Mouse (Mus musculus) liver, embryonic 11.5 days (tissue): Measurements from ENCODE around the gene Adamts18. TPM values are rescaled to one million over a fixed set of nuclear protein-coding genes. Genes with fewer than 3 reads are reported as not detected.

Experiments
- ATAC-seq: fragments of 200-750 bp; cut with Nextera tagmentation; replicated peaks from 2 replicates; pipeline ENCODE4 v1.8.0; 2017; ENCODE audit warnings: moderate number of reproducible peaks, mild to moderate bottlenecking, moderate TSS enrichment, moderate library complexity; ENCODE audit not compliant: low FRiP score
- DNase-seq: peaks from one replicate; pipeline ENCODE4 v3.0.0-alpha.2; 2017; ENCODE audit warnings: low spot score
- H3K27ac ChIP-seq: fragments of 300-500 bp; sonication (generic); 2 replicates; pipeline ENCODE4 v1.5.1; 2014; ENCODE audit warnings: mild to moderate bottlenecking, low read depth, low read length, control low read depth
- H3K27me3 ChIP-seq: fragments of 300-500 bp; sonication (generic); replicated peaks from 2 replicates; pipeline ENCODE4 v1.6.1; 2014; ENCODE audit warnings: low read length, mixed read lengths; ENCODE audit not compliant: control insufficient read depth, insufficient read depth
- H3K36me3 ChIP-seq: fragments of 300-500 bp; sonication (generic); 2 replicates; pipeline ENCODE4 v1.6.1; 2014; ENCODE audit warnings: mild to moderate bottlenecking, low read length, moderate library complexity, mixed read lengths; ENCODE audit not compliant: control insufficient read depth, insufficient read depth
- H3K4me1 ChIP-seq: fragments of 300-500 bp; sonication (generic); replicated peaks from 2 replicates; pipeline ENCODE4 v1.6.1; 2014; ENCODE audit warnings: low read length, mixed read lengths; ENCODE audit not compliant: control insufficient read depth, insufficient read depth
- H3K4me2 ChIP-seq: fragments of 300-500 bp; sonication (generic); 2 replicates; pipeline ENCODE4 v1.6.1; 2014; ENCODE audit warnings: mild to moderate bottlenecking, control low read depth, moderate library complexity
- H3K4me3 ChIP-seq: fragments of 300-500 bp; sonication (generic); 2 replicates; pipeline ENCODE4 v1.5.1; 2014; ENCODE audit warnings: low read depth, low read length, control low read depth
- H3K9ac ChIP-seq: fragments of 300-500 bp; sonication (generic); 2 replicates; pipeline ENCODE4 v1.6.1; 2014; ENCODE audit warnings: low read depth, low read length, control low read depth
- H3K9me3 ChIP-seq: fragments of 300-500 bp; sonication (generic); 2 replicates; pipeline ENCODE4 v1.6.1; 2016; ENCODE audit warnings: low read length, inconsistent platforms, mixed read lengths; ENCODE audit not compliant: control insufficient read depth
- WGBS: fragments of 180-500 bp; shearing (Covaris S2); extraction: QIAGEN DNeasy Blood & Tissue Kit; methylation state at CpG from one replicate; pipeline ENCODE4 v1.1.7; 2014; 5-methylcytosine and 5-hydroxymethylcytosine counted together
- polyA plus RNA-seq: library from polyadenylated mRNA; unstranded; fragments of >200 nt; fragmentation: Nextera tagmentation; extraction: Ambion mirVana; gene quantifications from 2 replicates; pipeline ENCODE4 v1.2.1, GENCODE M21; 2014

Adamts18 gene
- polyA plus RNA-seq, 1 experiment from 2014 or later = 1.7 TPM

- 75% methylated on average over 14 of the region's 14 CpGs for WGBS
- ATAC-seq (no peak), DNase-seq (no peak)
- H3K4me1 ChIP-seq = no peaks in the 10 kb centered on the region
- H3K9ac ChIP-seq = no peak overlapping the region
- no peaks in the 10 kb centered on the region for H3K9me3 ChIP-seq
- no peaks in the 10 kb centered on the region for H3K27me3 ChIP-seq
- no peaks in the 10 kb centered on the region for H3K36me3 ChIP-seq
- no peak overlapping the region for H3K4me2 ChIP-seq
- no peak overlapping the region for H3K27ac ChIP-seq
- no peak overlapping the region for H3K4me3 ChIP-seq
Measured at GRCm38 (mm10) chr8:113691622-113692343, 156.8 kb downstream of the Adamts18 start.

GRCm38 (mm10) chr8:113688543-113688915, 160.0 kb downstream of the Adamts18 start:
- Histone ChIP-seq H3K27me3 (no peaks in the 10 kb centered on the region), H3K4me3 (no peak overlapping the region), H3K9me3 (no peaks in the 10 kb centered on the region), H3K4me2 (no peak overlapping the region), H3K9ac (no peak overlapping the region), H3K27ac (no peak overlapping the region), H3K4me1 (no peaks in the 10 kb centered on the region), H3K36me3 (no peaks in the 10 kb centered on the region)
- 68% methylated on average over 8 of the region's 8 CpGs for WGBS
- no peak for ATAC-seq
- DNase-seq = no peak

DNA sequence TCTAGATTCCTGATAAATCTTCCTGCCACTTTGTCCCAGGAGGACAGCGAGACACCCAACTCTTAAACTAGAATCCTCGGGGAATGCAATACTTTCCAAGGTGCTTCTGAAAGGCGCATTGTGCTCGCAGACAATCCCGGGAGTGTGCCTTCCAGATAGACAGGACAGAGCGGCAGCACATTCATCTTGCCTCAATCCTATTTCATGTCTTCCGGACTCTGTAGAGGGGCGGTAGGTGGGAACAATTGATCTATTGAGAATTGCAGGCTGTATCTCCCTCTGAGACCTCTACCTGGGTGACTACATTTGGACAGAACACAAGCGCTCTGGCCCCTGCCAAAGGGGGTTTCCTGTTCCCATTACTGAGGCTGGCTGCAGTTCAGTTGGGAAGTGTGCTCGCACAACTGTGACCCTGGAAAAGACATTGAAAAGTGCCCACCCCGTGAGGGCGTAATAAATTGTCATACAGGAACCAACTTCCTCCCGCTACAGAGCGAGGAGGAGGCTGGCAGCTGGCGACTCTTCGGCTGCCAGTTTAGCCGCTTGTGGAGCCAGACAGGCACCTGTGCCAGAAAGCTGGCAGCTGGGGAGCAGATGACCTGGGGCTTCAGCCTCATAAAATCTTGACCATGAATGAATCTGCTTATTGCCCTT, 160.5 kb downstream of the Adamts18 start:
- Histone ChIP-seq H3K27me3 (no peaks in the 10 kb centered on the region), H3K27ac (no peak overlapping the region), H3K4me3 (no peak overlapping the region), H3K4me1 (no peaks in the 10 kb centered on the region), H3K9ac (no peak overlapping the region), H3K4me2 (no peak overlapping the region), H3K36me3 (no peaks in the 10 kb centered on the region), H3K9me3 (no peaks in the 10 kb centered on the region)
- ATAC-seq (no peak), DNase-seq (no peak)
- 78% methylated on average over 17 of the region's 17 CpGs for WGBS

- H3K4me2 ChIP-seq = no peak overlapping the region
- H3K9ac ChIP-seq = no peak overlapping the region
- H3K9me3 ChIP-seq = no peaks in the 10 kb centered on the region
- 47% methylated on average over 3 of the region's 3 CpGs for WGBS
- no peak overlapping the region for H3K27ac ChIP-seq
- ATAC-seq (no peak), DNase-seq (no peak)
- H3K4me1 ChIP-seq = no peaks in the 10 kb centered on the region
- H3K36me3 ChIP-seq = no peaks in the 10 kb centered on the region
- no peaks in the 10 kb centered on the region for H3K27me3 ChIP-seq
- H3K4me3 ChIP-seq = no peak overlapping the region
Measured at GRCm38 (mm10) chr8:113679361-113679760, 169.2 kb downstream of the Adamts18 start.

GRCm38 (mm10) chr8:113676811-113677210, 171.7 kb downstream of the Adamts18 start:
- no peak for ATAC-seq
- no peaks in the 10 kb centered on the region for H3K9me3 ChIP-seq
- 67% methylated on average over 1 of the region's 1 CpGs for WGBS
- H3K36me3 ChIP-seq = no peaks in the 10 kb centered on the region
- H3K4me2 ChIP-seq = no peak overlapping the region
- no peak overlapping the region for H3K4me3 ChIP-seq
- no peak overlapping the region for H3K9ac ChIP-seq
- no peak for DNase-seq
- no peak overlapping the region for H3K27ac ChIP-seq
- H3K4me1 ChIP-seq = no peaks in the 10 kb centered on the region
- H3K27me3 ChIP-seq = no peaks in the 10 kb centered on the region

DNA sequence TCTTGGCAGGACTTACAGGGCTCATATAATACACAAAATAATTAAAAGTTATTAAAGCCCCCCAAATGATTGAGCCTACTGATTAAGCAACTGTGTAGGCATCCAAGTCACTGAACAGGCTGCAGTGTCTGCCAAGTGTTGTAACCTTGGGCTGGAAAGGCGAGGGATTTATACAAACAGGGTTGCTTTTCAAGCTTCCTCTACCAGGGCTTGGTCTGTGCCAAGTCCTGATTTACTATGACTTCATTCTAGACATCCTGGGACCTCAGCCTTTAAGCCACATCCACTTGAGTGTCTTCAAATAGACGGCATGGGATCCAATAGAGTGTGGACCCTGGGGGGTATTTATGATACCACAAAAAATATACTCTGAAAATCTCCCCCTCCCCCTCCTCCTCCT, 173.3 kb downstream of the Adamts18 start:
- ATAC-seq = no peak
- Histone ChIP-seq H3K36me3 (no peaks in the 10 kb centered on the region), H3K9me3 (no peaks in the 10 kb centered on the region), H3K4me3 (no peak overlapping the region), H3K9ac (no peak overlapping the region), H3K4me2 (no peak overlapping the region), H3K27ac (no peak overlapping the region), H3K4me1 (no peaks in the 10 kb centered on the region), H3K27me3 (no peaks in the 10 kb centered on the region)
- DNase-seq = no peak
- 80% methylated on average over 2 of the region's 2 CpGs for WGBS

DNA sequence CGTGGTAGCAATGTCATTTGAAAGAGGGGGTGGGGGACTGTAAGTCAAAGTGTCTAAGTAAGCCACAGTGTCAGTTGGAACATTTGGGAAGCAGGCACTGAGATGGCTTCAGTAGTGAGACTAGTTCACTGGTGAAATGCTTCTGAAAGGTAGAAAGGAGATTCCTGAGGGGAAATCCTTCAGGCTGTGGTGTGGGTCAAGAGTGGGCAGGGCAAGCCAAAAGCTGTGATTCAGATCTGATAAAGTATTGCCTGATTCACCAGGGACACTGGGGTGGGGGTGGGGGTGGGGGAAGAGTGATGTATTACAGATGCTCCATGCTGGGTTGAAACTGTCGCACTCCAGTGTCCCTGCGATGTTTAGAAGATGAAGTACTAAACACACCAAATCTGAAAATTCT, 173.9 kb downstream of the Adamts18 start:
- no peak overlapping the region for H3K4me2 ChIP-seq
- 67% methylated on average over 3 of the region's 3 CpGs for WGBS
- no peak for ATAC-seq

DNA sequence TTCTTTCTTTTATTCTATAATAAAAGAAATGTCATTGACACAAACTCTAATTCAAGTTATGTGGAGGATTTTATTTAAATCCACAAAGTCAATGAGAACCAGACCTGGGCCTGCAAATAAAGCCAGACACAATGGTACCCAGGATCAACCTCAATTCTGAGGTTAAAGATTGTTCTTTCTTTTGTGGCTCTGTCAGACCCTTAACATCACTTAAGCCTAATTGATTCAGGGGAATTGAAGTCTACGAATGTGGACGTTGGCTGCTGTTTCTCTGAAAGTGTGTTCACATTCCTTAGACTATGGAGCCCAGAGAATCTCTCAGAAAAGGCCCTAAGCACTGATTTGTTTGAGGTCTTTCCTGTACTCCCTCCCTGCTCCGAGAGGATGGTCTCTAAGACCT, 175.2 kb downstream of the Adamts18 start:
- Histone ChIP-seq H3K27me3 (no peaks in the 10 kb centered on the region), H3K4me2 (no peak overlapping the region), H3K36me3 (no peaks in the 10 kb centered on the region), H3K9me3 (no peaks in the 10 kb centered on the region), H3K4me3 (no peak overlapping the region), H3K27ac (no peak overlapping the region), H3K4me1 (no peaks in the 10 kb centered on the region), H3K9ac (no peak overlapping the region)
- WGBS = 65% methylated on average over 3 of the region's 3 CpGs
- no peak for ATAC-seq
- DNase-seq = no peak

More for the DNA sequence above, 173.9 kb downstream of the Adamts18 start:
- Histone ChIP-seq H3K4me3 (no peak overlapping the region), H3K9me3 (no peaks in the 10 kb centered on the region), H3K27me3 (no peaks in the 10 kb centered on the region), H3K36me3 (no peaks in the 10 kb centered on the region), H3K9ac (no peak overlapping the region), H3K4me1 (no peaks in the 10 kb centered on the region), H3K27ac (no peak overlapping the region)
- no peak for DNase-seq
